Mouse (Mus musculus) heart, adult 2 months (tissue): ENCODE data around the gene Arid4b. TPM values are rescaled to one million over a fixed set of nuclear protein-coding genes. Genes with fewer than 3 reads are reported as not detected.
A peak's percentile ranks its signal among the peaks of the same experiment; 100 is the strongest.

Source experiments
- DNase-seq, 2 experiments: peaks; one replicate each; pipeline ENCODE4 v3.0.0; 2021
- H3K27ac ChIP-seq: fragments of 200-600 bp; 2 replicates; pipeline ENCODE4 v1.8.1; 2022
- H3K27me3 ChIP-seq: fragments of 200-500 bp; 2 replicates; pipeline ENCODE4 v1.6.1; 2012; ENCODE audit warnings: mild to moderate bottlenecking, low read length, inconsistent platforms, mixed read lengths; ENCODE audit not compliant: control insufficient read depth, insufficient read depth
- H3K36me3 ChIP-seq: fragments of 200-500 bp; 2 replicates; pipeline ENCODE4 v1.6.1; 2012; ENCODE audit warnings: low read length, inconsistent platforms; ENCODE audit not compliant: control insufficient read depth, insufficient read depth
- H3K4me1 ChIP-seq: fragments of 200-500 bp; 2 replicates; pipeline ENCODE4 v1.6.1; 2011; ENCODE audit warnings: low read length; ENCODE audit not compliant: control insufficient read depth, insufficient read depth
- H3K4me3 ChIP-seq: fragments of 200-600 bp; 2 replicates; pipeline ENCODE4 v1.8.1; 2022
- H3K79me2 ChIP-seq: fragments of 200-500 bp; replicated peaks from 2 replicates; pipeline ENCODE4 v1.6.1; 2012; ENCODE audit warnings: mild to moderate bottlenecking, inconsistent platforms, low read length, moderate library complexity, mixed read lengths; ENCODE audit not compliant: control insufficient read depth, insufficient read depth
- H3K9ac ChIP-seq: fragments of 200-500 bp; 2 replicates; pipeline ENCODE4 v1.6.1; 2012; ENCODE audit warnings: low read depth, mild to moderate bottlenecking, control low read depth, inconsistent platforms, low read length, mixed read lengths
- CTCF ChIP-seq: fragments of 200-600 bp; IDR thresholded peaks from 2 replicates; pipeline ENCODE4 v1.8.1; 2022; ENCODE audit warnings: antibody characterized with exemption, mild to moderate bottlenecking, moderate library complexity
- EP300 ChIP-seq: fragments of 200-500 bp; IDR thresholded peaks from 2 replicates; pipeline ENCODE4 v1.6.1; 2011; ENCODE audit warnings: low read depth, low read length, control low read depth; ENCODE audit not compliant: insufficient read depth
- POLR2A ChIP-seq: fragments of 200-500 bp; IDR thresholded peaks from 2 replicates; pipeline ENCODE4 v1.6.1; 2011; ENCODE audit warnings: mild to moderate bottlenecking, low read depth, low read length, control low read depth; ENCODE audit not compliant: insufficient read depth
- WGBS: fragments of 180-500 bp; shearing (Covaris S2); methylation state at CpG from one replicate; pipeline ENCODE4 v1.1.7; 2018; 5-methylcytosine and 5-hydroxymethylcytosine counted together
- intact Hi-C: fragments of 180-260 bp; cut with DNase I; formaldehyde crosslinking; loops from one replicate; pipeline ENCODE4 v1.15.1; 2025
- polyA plus RNA-seq: library from polyadenylated mRNA; depleted of rRNA; stranded (reverse); fragments of >200 nt; gene quantifications from 2 replicates; pipeline ENCODE4 v1.2.3, GENCODE M21; 2012
- total RNA-seq, 2 experiments: library from RNA; stranded (reverse); gene quantifications; 2 replicates each; pipeline ENCODE4 v1.2.3; 2021

Arid4b gene
- total and polyA plus RNA-seq, 3 experiments = 2.7 to 22.4 (median 18.0) TPM

DNA sequence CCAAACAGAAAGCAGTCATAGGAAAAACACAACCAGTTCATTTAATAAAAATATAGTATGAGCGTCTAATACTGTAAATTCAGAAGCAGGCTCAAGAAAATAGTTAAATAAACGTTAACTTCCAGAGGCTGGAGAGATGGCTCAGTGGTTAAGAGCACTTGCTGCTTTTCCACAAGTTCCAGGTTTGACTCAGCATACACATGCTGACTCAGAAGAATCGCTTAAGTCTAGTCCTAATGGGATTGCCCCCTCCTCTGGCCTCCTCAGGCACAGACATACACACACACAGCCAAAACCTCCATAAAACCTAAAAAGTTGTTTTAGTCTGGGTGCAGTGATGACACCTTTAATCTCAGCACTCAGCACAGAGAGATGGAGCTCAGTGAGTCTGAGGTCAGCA is 6.2 kb upstream of the Arid4b start:
- WGBS = 89% methylated on average over 3 of the region's 3 CpGs
- Histone ChIP-seq H3K27ac (no peak overlapping the region), H3K9ac (no peak overlapping the region), H3K79me2 (peaks cover 4% of the 10 kb centered on the region), H3K27me3 (no peaks in the 10 kb centered on the region), H3K4me1 (peaks cover 2% of the 10 kb centered on the region; the same call in 1 of the 2 replicates), H3K36me3 (peaks cover 5% of the 10 kb centered on the region; the same call in 1 of the 2 replicates), H3K4me3 (no peak overlapping the region)
- intact Hi-C loops = no loop called here
- TF ChIP-seq POLR2A = no peak
- TF ChIP-seq EP300 = no peak
- TF ChIP-seq CTCF = no peak
- no peak for DNase-seq

GRCm38 (mm10) chr13:14059582-14059981 is 3.5 kb upstream of the Arid4b start:
- TF ChIP-seq CTCF (no peak), EP300 (no peak), POLR2A (no peak)
- H3K27ac ChIP-seq = no peak overlapping the region
- peaks cover 11% of the 10 kb centered on the region; the same call in 1 of the 2 replicates for H3K36me3 ChIP-seq
- H3K79me2 ChIP-seq = peaks cover 6% of the 10 kb centered on the region
- DNase-seq = no peak
- intact Hi-C loops = no loop called here
- no peak overlapping the region for H3K9ac ChIP-seq
- H3K4me1 ChIP-seq = peaks cover 2% of the 10 kb centered on the region; the same call in 1 of the 2 replicates
- H3K4me3 ChIP-seq = no peak overlapping the region
- no peaks in the 10 kb centered on the region for H3K27me3 ChIP-seq

DNA sequence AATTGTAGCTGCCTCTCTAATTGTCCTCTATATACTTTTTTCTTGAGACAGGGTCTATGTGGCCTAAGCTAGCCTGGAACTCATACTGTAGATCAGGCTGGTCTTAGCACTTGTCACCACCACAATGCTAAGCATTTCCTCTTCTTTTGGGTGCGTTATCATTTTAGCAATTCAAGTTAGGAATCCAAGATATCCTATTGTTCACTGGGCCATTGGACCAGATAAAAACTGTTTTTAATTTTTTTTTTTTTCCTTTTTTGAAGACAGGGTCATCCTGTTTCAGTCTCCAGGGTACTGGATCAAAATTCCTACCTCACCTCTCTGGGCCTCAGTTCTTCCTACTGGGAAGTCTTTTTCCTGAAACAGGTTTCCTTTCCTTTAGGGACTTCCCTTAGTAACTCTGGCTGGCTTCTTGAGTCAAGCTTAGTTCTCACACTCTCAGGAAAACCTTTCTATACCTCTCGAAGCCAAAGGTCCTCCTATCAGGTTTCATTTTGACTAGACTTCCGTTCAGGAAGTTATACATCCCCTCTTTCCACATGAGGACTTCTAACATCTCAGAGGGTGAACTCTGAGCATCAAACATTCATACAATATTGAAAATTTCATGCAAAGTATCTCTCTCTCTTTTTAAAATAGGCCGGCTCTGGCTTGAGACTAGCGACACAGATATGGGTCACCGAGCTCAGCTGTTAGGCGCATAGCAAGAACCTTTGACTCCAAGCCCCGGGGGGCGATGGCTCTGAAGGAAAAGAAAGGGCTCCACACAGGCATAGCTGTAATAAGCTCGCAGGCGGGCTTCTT is 621 bp upstream of the Arid4b start:
- peak overlapping the region; percentile 82 for H3K9ac ChIP-seq
- no peak for DNase-seq
- peak overlapping the region; percentile 95 for H3K27ac ChIP-seq
- peaks cover 5% of the 10 kb centered on the region for H3K4me1 ChIP-seq
- H3K36me3 ChIP-seq = peaks cover 20% of the 10 kb centered on the region
- intact Hi-C loops = loop anchor here (1.0 to 10.0 kb wide), 3 partner anchors 22 to 552 kb away; partner anchors contain the start of genes Mrpl32 and Psma2
- TF ChIP-seq EP300 (no peak), POLR2A (no peak), CTCF (no peak)
- no peaks in the 10 kb centered on the region for H3K27me3 ChIP-seq
- peak overlapping the region; percentile 70 for H3K4me3 ChIP-seq
- H3K79me2 ChIP-seq = peaks cover 8% of the 10 kb centered on the region
- WGBS = 1% methylated on average over 11 of the region's 11 CpGs

DNA sequence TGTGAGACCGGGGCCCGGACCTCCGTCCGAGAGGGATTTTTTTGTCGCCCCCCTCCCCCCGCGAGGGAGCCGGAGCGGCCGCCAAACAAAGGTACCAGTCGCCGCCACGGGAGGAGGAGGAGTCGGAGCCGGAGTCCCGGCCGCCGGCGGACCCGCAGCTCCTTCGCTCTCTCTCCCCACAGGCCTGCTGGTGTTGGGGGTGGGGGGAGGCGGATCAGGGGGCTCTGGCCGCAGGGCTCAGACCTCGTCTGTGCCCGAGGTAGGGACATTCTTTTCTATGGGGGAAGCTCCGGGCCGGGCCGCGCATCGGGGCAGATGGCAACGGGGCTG is 875 bp downstream of the Arid4b start:
- Histone ChIP-seq H3K4me1 (peaks cover 5% of the 10 kb centered on the region), H3K9ac (peak overlapping the region; percentile 83), H3K27me3 (no peaks in the 10 kb centered on the region), H3K79me2 (peaks cover 8% of the 10 kb centered on the region), H3K4me3 (peak overlapping the region; percentile 87), H3K27ac (peak overlapping the region; percentile 86), H3K36me3 (peaks cover 26% of the 10 kb centered on the region)
- WGBS = under 1% methylated on average over 31 of the region's 31 CpGs
- intact Hi-C loops = loop anchor here (1.0 to 10.0 kb wide), 3 partner anchors 24 to 551 kb away; partner anchors contain the start of genes Mrpl32 and Psma2
- DNase-seq = no peak
- TF ChIP-seq EP300 (no peak), POLR2A (no peak), CTCF (no peak)

GRCm38 (mm10) chr13:14064341-14065027 is 1.5 kb downstream of the Arid4b start:
- TF ChIP-seq CTCF (no peak), EP300 (no peak), POLR2A (no peak)
- H3K79me2 ChIP-seq = peaks cover 6% of the 10 kb centered on the region
- H3K27me3 ChIP-seq = no peaks in the 10 kb centered on the region
- peak overlapping the region; percentile 86 for H3K27ac ChIP-seq
- under 1% methylated on average over 65 of the region's 65 CpGs for WGBS
- intact Hi-C loops = loop anchor here (5.0 to 10.0 kb wide), 2 partner anchors 113 to 550 kb away; partner anchors contain the start of genes Mrpl32 and Psma2
- H3K4me3 ChIP-seq = peak overlapping the region; percentile 87
- DNase-seq = peak; percentile 53 to 59
- H3K9ac ChIP-seq = peak overlapping the region; percentile 83
- peaks cover 26% of the 10 kb centered on the region for H3K36me3 ChIP-seq
- H3K4me1 ChIP-seq = peaks cover 5% of the 10 kb centered on the region

DNA sequence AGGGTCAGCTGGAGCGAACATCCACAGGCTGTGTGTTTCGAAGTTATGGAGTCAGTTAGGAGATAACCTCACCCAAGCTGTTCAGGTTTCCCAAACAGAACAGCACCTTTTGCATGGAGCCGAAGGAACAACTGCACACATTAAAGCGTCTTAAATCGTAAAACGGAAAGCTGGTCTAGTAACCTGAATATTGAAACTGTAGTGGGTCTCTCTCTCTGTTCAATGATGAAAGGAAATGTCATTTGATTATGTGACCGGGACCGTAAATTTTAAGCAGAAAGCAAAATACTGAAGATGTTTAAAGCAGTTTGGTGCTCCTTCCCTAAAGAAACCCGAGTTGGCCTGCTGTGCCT is 2.0 kb downstream of the Arid4b start:
- H3K9ac ChIP-seq = peak overlapping the region; percentile 83
- no peak for DNase-seq
- intact Hi-C loops = loop anchor here (10.0 kb wide), 1 partner anchor 550 kb away; the partner anchor contains the start of genes Mrpl32 and Psma2
- 3% methylated on average over 9 of the region's 9 CpGs for WGBS
- H3K27me3 ChIP-seq = no peaks in the 10 kb centered on the region
- H3K27ac ChIP-seq = peak overlapping the region; percentile 9; the same call in 1 of the 2 replicates
- peaks cover 9% of the 10 kb centered on the region for H3K79me2 ChIP-seq
- peaks cover 5% of the 10 kb centered on the region for H3K4me1 ChIP-seq
- H3K36me3 ChIP-seq = peaks cover 24% of the 10 kb centered on the region
- H3K4me3 ChIP-seq = peak overlapping the region; percentile 87
- no peak for TF ChIP-seq POLR2A
- no peak for TF ChIP-seq CTCF
